Mouse (Mus musculus): ENCODE measurements around the gene Vmn2r34.
"Not testable (repeated sequence)": the region's sequence is repeated elsewhere in the genome, so short reads cannot be mapped to it uniquely, and the experiment has no call there.

DNA sequence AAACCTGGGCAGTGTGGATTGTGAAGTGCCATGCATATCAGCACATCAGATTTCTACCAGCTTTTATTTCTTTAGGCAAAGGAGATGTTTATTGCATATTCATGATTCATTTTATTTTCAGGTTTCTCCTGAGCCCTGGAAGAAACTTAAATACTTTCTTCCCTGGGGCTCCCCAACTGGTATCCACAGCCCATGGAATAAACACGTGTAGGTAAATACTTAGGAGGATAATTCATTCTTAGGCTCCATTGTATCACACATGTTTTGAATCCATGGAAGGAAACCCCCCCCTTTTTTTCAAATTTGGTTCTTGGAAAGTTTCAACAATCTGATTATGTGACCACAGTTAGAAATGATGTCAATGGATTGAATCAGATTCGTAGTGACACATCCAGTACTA, at the start of gene Vmn2r34:
- TF ChIP-seq CTCF (IDR thresholded peaks at IDR 0.05; ENCODE audit: low read depth, low read length); POLR2A (IDR thresholded peaks at IDR 0.05; ENCODE audit: insufficient read depth, low read length); EP300 (IDR thresholded peaks at IDR 0.05; ENCODE audit: insufficient read depth, low read depth, low read length): not testable (repeated sequence)
